Mouse (Mus musculus) ES-Bruce4 (cell line): ENCODE results near the gene Eid2b.

ENCODE experiments used
- CTCF ChIP-seq: IDR thresholded peaks from one replicate; pipeline ENCODE4 v1.8.1; 2011; ENCODE audit warnings: low read depth, low read length
- EP300 ChIP-seq: IDR thresholded peaks from 2 replicates; pipeline ENCODE4 v1.6.1; 2011; ENCODE audit warnings: low read depth, low read length; ENCODE audit not compliant: insufficient read depth
- POLR2A ChIP-seq: IDR thresholded peaks from one replicate; pipeline ENCODE4 v1.8.1; 2011; ENCODE audit warnings: low read length; ENCODE audit not compliant: insufficient read depth

DNA sequence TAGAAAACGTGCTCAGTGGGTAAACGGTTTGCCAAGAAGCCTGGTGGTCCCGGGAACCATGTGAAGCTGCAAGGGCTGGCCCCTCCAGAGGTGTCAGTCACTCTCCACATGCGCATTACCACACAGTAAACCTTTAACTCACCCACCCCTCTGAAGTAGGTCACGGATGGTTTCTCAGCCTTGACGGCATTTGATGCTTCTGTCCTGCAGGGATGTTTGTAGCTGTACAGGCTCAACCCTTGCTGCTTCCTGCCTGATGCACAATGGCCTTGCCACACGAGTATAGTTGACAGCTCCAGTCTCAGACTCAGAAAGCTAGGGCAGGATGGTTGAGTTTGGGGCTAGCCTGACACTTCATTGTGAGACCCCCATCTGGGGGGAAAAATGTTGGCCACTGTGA lies 3.1 kb downstream of the Eid2b start:
- TF ChIP-seq CTCF (no peak), POLR2A (no peak), EP300 (no peak)
